Mouse (Mus musculus) adrenal gland, adult 2 months (tissue): ENCODE data around the gene Gm42674. TPM values are rescaled to one million over a fixed set of nuclear protein-coding genes. Genes with fewer than 3 reads are reported as not detected.

Experiments
- DNase-seq: peaks from one replicate; pipeline ENCODE4 v3.0.0; 2021
- polyA plus RNA-seq: library from polyadenylated mRNA; depleted of rRNA; stranded (reverse); fragments of >200 nt; gene quantifications from 2 replicates; pipeline ENCODE4 v1.2.3, GENCODE M21; 2012; rRNA removed
- total RNA-seq, 2 experiments: library from RNA; stranded (reverse); gene quantifications; 2 replicates each; pipeline ENCODE4 v1.2.3; 2021

The Gm42674 gene
- total and polyA plus RNA-seq, 3 experiments: not detected

DNA sequence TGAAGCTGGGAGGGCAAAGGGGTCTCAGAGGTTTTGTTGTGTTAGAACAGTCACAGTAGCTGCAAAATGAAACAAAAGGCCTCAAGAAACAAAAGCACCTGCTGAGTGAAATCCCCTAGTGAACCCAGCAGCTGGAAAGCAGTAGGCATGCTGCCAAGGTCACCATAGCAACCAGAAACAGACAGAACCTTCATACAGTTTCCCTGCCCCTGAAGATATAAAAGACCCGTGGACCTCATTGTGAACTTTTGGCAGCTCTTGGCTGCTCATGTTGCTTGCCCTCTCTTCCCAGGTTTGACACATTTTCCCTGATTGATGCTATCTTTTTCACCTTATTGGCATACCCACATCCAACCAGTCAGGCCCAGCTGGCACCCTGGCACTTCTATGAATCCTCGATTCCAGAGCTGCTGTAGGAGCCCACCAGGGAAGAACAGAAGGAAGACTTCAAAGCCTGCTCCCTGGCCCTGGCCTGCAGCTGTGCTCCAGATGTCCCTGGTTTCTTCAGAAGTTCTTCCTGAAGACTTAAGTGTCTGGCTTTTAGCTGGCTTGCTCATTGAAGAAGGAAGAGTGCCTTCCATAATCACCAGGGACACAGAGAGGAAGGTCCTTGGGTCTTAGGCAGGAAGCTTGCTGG, 21.8 kb downstream of the Gm42674 start:
- DNase-seq: peak; percentile 65

- DNase-seq: no peak
Observed at GRCm38 (mm10) chr3:90625496-90625895, 23.8 kb downstream of the Gm42674 start.

DNA sequence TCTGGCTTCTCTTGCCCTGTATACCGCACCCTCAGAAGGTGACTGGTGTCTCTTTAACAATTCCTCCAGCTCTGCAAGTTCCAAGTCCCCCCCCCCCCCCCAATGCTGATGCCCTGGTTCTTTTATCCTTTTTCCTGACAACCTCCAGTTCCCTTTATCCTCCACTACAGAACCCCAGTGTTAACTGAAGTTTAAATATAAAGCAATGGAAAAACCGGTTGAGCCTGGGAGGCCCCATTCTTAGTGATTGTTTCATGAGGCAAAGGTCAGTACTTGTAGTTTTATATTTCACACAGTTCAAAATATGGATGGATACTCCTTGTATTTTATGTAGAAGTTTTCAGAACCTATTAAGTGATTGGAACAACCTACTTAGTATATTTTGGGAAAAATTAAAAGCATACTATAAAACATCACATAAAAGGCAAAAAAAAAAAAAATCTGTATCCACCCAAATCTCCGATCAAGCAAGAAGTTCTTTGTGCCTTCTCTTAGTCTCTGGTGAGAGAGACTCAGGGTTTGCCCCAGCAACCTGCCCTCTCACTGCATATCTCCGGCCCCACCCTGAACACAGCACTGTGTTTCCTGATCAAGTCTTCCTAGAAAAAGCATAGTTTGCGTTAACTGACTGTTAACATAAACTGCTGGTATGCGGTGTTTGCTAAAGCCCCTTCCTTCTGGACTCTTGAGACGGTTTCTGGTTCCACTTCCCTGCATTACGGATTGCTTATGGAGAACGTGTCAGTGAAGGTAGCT, 24.7 kb downstream of the Gm42674 start:
- DNase-seq: no peak

GRCm38 (mm10) chr3:90627366-90627765, 25.7 kb downstream of the Gm42674 start:
- DNase-seq: no peak

- DNase-seq: no peak
Observed at GRCm38 (mm10) chr3:90627807-90628206, 26.1 kb downstream of the Gm42674 start.

DNA sequence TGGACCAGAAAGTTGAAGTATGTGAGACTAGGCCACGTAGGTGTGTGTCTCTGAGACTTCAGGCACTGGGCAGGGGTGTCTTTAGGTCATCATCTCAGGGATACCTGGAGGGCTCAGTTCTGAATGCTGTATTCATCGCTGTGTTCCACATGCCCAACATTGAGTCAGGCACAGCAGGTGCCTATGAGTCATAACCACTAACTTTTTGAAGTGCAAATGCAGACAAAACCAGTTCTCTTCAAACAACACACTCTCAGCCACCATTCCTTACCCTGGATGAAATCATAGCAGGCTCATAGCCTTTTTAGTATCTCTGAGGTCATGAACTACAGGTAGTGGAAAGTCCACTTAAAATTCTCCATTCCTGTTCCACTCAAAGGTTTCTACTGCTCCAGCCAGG, 27.6 kb downstream of the Gm42674 start:
- DNase-seq: no peak

- DNase-seq: no peak
Observed at GRCm38 (mm10) chr3:90631984-90632383, 30.3 kb downstream of the Gm42674 start.

DNA sequence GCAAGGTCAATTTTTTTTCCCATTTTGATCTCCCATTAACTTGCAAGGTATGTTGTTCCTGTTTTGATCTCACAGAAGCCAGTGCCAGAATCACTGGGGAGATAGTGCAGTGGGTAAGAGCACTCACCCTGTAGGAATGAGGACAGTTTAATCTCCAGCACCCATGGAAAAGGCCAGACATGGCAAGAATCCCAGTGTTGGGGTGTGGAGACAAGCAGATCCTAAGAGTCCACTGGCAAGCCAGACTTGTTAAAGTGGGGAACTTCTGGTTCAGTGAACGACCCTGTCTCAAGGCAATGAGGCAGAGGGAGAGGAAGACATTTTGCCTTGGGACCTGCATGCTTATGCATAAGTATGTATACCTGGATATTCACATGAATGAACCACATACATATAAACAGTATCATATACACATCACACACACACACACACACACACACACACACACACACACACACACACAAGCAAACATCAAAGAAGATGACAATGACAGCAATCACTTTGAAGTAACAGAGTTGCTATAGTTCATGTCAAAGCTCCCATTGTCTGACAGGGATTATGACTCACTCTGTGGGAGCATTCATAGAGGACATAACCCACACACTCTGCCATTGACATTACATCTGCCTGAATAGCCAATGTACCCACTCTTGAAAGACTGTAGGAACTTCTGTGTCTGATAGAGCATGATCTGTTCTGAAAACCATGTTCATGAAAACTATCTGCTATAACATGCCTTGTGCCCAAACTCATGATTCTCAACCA, 37.0 kb downstream of the Gm42674 start:
- DNase-seq: no peak

DNA sequence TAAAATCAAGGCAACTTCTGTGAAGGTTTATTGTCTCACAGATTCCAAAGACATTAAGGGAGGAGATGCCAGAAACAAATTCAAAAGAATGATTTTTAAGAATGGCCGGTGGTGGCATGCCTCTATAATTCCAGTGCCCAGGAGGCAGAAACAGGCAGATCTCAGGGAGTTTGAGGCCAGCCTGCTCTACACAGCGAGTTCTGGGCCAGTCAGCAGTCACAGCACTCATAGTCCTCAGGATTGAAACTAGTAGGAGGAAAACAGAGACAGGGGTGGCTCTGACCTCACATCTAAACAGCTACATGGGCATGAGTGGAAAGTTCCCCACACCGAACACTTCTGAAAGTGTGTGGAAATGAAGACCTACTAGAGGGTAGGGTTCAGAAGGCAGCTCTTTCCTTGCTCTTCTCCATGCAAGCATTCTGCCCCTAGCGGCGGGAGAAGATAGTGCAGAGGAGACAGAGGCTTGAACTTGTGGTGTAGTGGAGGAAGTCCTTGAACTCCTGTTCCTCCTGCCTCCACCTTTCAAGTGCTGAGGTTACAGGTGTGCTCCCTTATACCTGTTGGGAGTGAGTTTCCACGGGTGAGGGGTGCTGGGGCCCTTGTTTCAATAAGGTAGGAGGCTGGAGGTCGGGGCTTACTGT, 37.9 kb downstream of the Gm42674 start:
- DNase-seq: peak; percentile 11

DNA sequence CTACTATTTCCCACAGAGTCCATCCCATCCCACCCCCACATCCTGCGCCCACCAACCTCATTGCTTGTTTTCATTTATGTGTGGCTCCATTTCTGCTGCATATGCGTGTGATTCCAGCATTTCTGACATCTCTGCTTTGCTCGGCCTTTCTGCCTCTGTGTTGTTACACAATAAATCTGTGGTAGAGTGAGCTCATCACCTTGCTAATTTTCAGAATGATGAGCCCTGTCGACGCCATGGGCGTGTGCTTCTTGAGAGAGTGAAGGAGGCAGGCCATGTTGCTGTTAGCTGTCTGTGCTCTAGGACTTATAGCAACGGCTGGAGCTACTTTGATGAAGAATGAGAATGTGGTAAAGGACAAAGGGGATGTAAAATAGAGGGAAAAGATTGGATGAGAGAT, 39.3 kb downstream of the Gm42674 start:
- no peak for DNase-seq

- peak; percentile 52 for DNase-seq
Observed at GRCm38 (mm10) chr3:90644220-90644619, 42.5 kb downstream of the Gm42674 start.

GRCm38 (mm10) chr3:90647291-90647690, 45.6 kb downstream of the Gm42674 start:
- no peak for DNase-seq

GRCm38 (mm10) chr3:90648981-90649380, 47.3 kb downstream of the Gm42674 start:
- no peak for DNase-seq

DNA sequence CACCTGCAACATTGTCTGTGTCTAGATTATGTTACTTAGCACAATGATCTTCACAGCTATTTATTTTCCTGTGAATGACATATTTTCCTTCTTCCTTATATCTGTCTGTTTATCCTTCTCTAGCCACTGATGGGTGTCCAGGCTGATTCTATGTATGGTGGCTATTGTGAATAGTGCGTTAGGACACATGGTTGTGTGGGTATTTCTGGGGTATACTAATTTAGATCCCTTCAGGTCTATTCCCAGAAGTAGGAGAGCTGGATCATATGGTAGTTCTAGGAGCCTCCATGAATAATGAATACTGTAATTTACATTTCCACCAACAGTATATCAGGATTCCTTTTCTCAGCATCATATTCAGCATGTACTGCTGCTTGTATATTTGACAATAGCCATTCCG, 48.1 kb downstream of the Gm42674 start:
- no peak for DNase-seq

DNA sequence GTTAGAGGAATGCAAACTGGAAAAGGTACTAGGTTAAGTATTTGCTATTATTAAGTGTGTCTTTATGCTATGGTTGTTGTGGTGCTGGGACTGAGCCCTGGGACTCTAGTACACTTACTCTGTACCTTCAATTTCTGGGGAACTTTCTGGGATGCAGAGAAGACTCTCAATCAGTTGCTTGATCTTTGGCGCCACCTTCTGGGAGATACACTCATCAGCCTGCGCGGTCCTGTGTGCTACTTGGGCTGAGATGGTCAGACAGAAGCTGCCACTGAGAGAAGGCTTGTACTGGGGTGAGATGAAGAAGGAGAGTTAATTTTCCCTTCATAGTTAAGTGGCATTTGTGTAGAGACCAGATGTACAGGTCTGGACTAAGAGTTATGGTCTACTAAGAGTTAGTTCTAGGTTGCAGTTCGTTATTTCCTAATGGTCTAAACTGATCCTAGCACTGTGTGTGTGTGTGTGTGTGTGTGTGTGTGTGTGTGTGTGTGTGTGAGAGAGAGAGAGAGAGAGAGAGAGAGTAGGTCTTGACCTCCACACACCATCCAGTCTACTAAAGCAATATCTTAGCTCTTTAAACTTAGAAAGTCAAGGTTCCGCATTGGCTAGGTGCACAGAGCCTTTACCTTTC, 51.3 kb downstream of the Gm42674 start:
- peak; percentile 58 for DNase-seq

- DNase-seq: no peak
Observed at GRCm38 (mm10) chr3:90653717-90654116, 52.0 kb downstream of the Gm42674 start, which contains the start of gene S100a7a. Gene S100a7a (plus strand): TSS chr3:90654017.

Other genes with a start within 250 kb of the Gm42674 start
- gene Slc27a3, start 212.0 kb upstream of the Gm42674 start, total RNA-seq: 100 to 1,000 TPM in 1 of 2 experiments, 10 to 100 TPM in 1; 66.9 to 196 TPM
- 384 and 508 TPM in 2 replicates for gene Slc27a3, start 212.0 kb upstream of the Gm42674 start, polyA plus RNA-seq
- 10 to 100 TPM; 81.0 to 90.6 TPM for gene Ints3, start 168.3 kb upstream of the Gm42674 start, total RNA-seq
- gene Ints3, start 168.3 kb upstream of the Gm42674 start, polyA plus RNA-seq: 32.2 and 40.2 TPM in 2 replicates
- 100 to 1,000 TPM; 193 to 290 TPM for gene Npr1, start 136.0 kb upstream of the Gm42674 start, total RNA-seq
- gene Npr1, start 136.0 kb upstream of the Gm42674 start, polyA plus RNA-seq: 367 and 435 TPM in 2 replicates
- gene Ilf2, start 125.8 kb upstream of the Gm42674 start, total RNA-seq: 10 to 100 TPM; 52.3 to 54.4 TPM
- 8.6 and 10.2 TPM in 2 replicates for gene Ilf2, start 125.8 kb upstream of the Gm42674 start, polyA plus RNA-seq
- gene Snapin, start 110.9 kb upstream of the Gm42674 start, total RNA-seq: 10 to 100 TPM; 72.1 to 73.8 TPM
- gene Snapin, start 110.9 kb upstream of the Gm42674 start, polyA plus RNA-seq: 23.8 and 32.5 TPM in 2 replicates
- 100 to 1,000 TPM; 105 to 110 TPM for gene Chtop, start 92.4 kb upstream of the Gm42674 start, total RNA-seq
- gene Chtop, start 92.4 kb upstream of the Gm42674 start, polyA plus RNA-seq: 34.5 and 37.2 TPM in 2 replicates
- gene S100a1, start 87.5 kb upstream of the Gm42674 start, total RNA-seq: 100 to 1,000 TPM; 199 to 282 TPM
- 81.4 and 98.2 TPM in 2 replicates for gene S100a1, start 87.5 kb upstream of the Gm42674 start, polyA plus RNA-seq
- gene S100a13, start 87.5 kb upstream of the Gm42674 start, total RNA-seq: 10 to 100 TPM; 28.5 to 51.2 TPM
- 19.7 and 26.7 TPM in 2 replicates for gene S100a13, start 87.5 kb upstream of the Gm42674 start, polyA plus RNA-seq
- gene S100a14, start 75.0 kb upstream of the Gm42674 start, total RNA-seq: under 1 TPM in 1 of 2 experiments, not detected in 1; 0.31 TPM
- not detected in 2 replicates for gene S100a14, start 75.0 kb upstream of the Gm42674 start, polyA plus RNA-seq
- 10 to 100 TPM; 63.5 to 70.4 TPM for gene S100a16, start 64.7 kb upstream of the Gm42674 start, total RNA-seq
- gene S100a16, start 64.7 kb upstream of the Gm42674 start, polyA plus RNA-seq: 84.6 and 86.1 TPM in 2 replicates
- gene S100a3, start 41.3 kb upstream of the Gm42674 start, total RNA-seq: under 1 TPM in 1 of 2 experiments, not detected in 1; 0.66 TPM
- 0.46 TPM in 1 of 2 replicates, not detected in the other for gene S100a3, start 41.3 kb upstream of the Gm42674 start, polyA plus RNA-seq
- gene S100a2, start 11.7 kb upstream of the Gm42674 start, total RNA-seq: not detected
- not detected in 2 replicates for gene S100a2, start 11.7 kb upstream of the Gm42674 start, polyA plus RNA-seq
- gene S100a4, start 1.9 kb downstream of the Gm42674 start, total RNA-seq: 10 to 100 TPM in 1 of 2 experiments, 1 to 10 TPM in 1; 3.1 to 20.7 TPM
- gene S100a4, start 1.9 kb downstream of the Gm42674 start, polyA plus RNA-seq: 0.88 and 1.0 TPM in 2 replicates
- gene S100a5, start 6.6 kb downstream of the Gm42674 start, total RNA-seq: not detected
- not detected in 2 replicates for gene S100a5, start 6.6 kb downstream of the Gm42674 start, polyA plus RNA-seq
- 100 to 1,000 TPM in 1 of 2 experiments, 10 to 100 TPM in 1; 29.3 to 101 TPM for gene S100a6, start 11.0 kb downstream of the Gm42674 start, total RNA-seq
- gene S100a6, start 11.0 kb downstream of the Gm42674 start, polyA plus RNA-seq: 43.4 and 55.2 TPM in 2 replicates
- under 1 TPM; 0.43 to 0.45 TPM for gene S100a7a, start 52.1 kb downstream of the Gm42674 start, total RNA-seq
- 0.12 and 0.21 TPM in 2 replicates for gene S100a7a, start 52.1 kb downstream of the Gm42674 start, polyA plus RNA-seq
- 1 to 10 TPM; 3.2 to 3.6 TPM for gene S100a8, start 67.1 kb downstream of the Gm42674 start, total RNA-seq
- gene S100a8, start 67.1 kb downstream of the Gm42674 start, polyA plus RNA-seq: not detected in 2 replicates
- gene S100a9, start 93.8 kb downstream of the Gm42674 start, total RNA-seq: 1 to 10 TPM; 2.7 to 3.9 TPM
- not detected in 2 replicates for gene S100a9, start 93.8 kb downstream of the Gm42674 start, polyA plus RNA-seq
- gene Pglyrp4, start 125.0 kb downstream of the Gm42674 start, total RNA-seq: not detected
- not detected in 2 replicates for gene Pglyrp4, start 125.0 kb downstream of the Gm42674 start, polyA plus RNA-seq
- not detected for gene Gm5849, start 176.0 kb downstream of the Gm42674 start, total RNA-seq
- not detected in 2 replicates for gene Gm5849, start 176.0 kb downstream of the Gm42674 start, polyA plus RNA-seq